In genomic region chr17:46728496-46728895, GRCm38 (mm10) we compare ENCODE assay signal across 11 mouse cellular contexts. TPM values are rescaled to one million over a fixed set of nuclear protein-coding genes. Genes with fewer than 3 reads are reported as not detected.
DNase-seq lines count a peak whose midpoint lies in the region; ATAC-seq and TF ChIP-seq lines count a peak whose summit lies in the region.
"Had no signal": no experiment of that assay in that cellular context is flagged by ENCODE, and none has a peak within 500 bp of the region (broad histone marks: within the 10 kb centered on the region; RNA-seq: fewer than 3 reads in every experiment).

No protein-coding gene starts in this region.

- 0 out of 2 replicates have a peak overlapping the region, but pooled peaks have one; percentile 10 for H3K27ac ChIP-seq in gastrocnemius, adult 2 months
- no peak overlapping the region for H3K27ac ChIP-seq in lung, embryonic 15.5 days
- no peak overlapping the region for H3K27ac ChIP-seq in intestine, embryonic 16.5 days (ENCODE audit: low read length)
- no peak overlapping the region for H3K27ac ChIP-seq in neural tube, embryonic 15.5 days (replicated peaks)

- peaks cover 7% of the 10 kb centered on the region; the same call in 1 of the 2 replicates for H3K4me1 ChIP-seq in lung, embryonic 15.5 days
- H3K4me1 ChIP-seq in intestine, embryonic 16.5 days (ENCODE audit: control insufficient read depth, insufficient read depth, low read length) = peaks cover 8% of the 10 kb centered on the region
- no peaks in the 10 kb centered on the region for H3K4me1 ChIP-seq in neural tube, embryonic 15.5 days

- intact Hi-C loops in gastrocnemius, adult 2 months (cut with DNase I) = no loop called here
- intact Hi-C loops in gastrocnemius, postnatal 14 days (cut with DNase I; ENCODE audit: low total_unique reads) = loop anchor here (5.0 kb wide), 1 partner anchor 201 kb away; no protein-coding TSS in a partner anchor

- no peaks in the 10 kb centered on the region for H3K9me3 ChIP-seq in lung, embryonic 15.5 days
- H3K9me3 ChIP-seq in intestine, embryonic 16.5 days (ENCODE audit: control insufficient read depth, low read length) = no peaks in the 10 kb centered on the region
- H3K9me3 ChIP-seq in neural tube, embryonic 15.5 days (replicated peaks) = no peaks in the 10 kb centered on the region

- H3K36me3 ChIP-seq in lung, embryonic 15.5 days = peaks cover 14% of the 10 kb centered on the region; the same call in 1 of the 2 replicates
- H3K36me3 ChIP-seq in intestine, embryonic 16.5 days (ENCODE audit: control insufficient read depth, insufficient read depth, low read length) = peaks cover 5% of the 10 kb centered on the region; the same call in 1 of the 2 replicates
- H3K36me3 ChIP-seq in neural tube, embryonic 15.5 days = 0 out of 2 replicates have a peak, but pooled peaks cover 11% of the 10 kb centered on the region

- 40% methylated on average over 11 of the region's 11 CpGs for WGBS in lung, embryonic 15.5 days
- WGBS in intestine, embryonic 16.5 days = 48% methylated on average over 11 of the region's 11 CpGs
- 47% methylated on average over 11 of the region's 11 CpGs for WGBS in neural tube, embryonic 15.5 days

- no peak for DNase-seq in gastrocnemius, adult 2 months
- no peak for DNase-seq in gastrocnemius, postnatal 14 days
- DNase-seq in lung, postnatal 10 days = no peak
- DNase-seq in frontal cortex, postnatal 10 days (ENCODE audit: low spot score in 2 of 2) = no peak
- no peak for DNase-seq in cerebellum, postnatal 36 days
- DNase-seq: gastrocnemius, postnatal 10 days; spleen, adult 18-20 months had no signal

- no peak for ATAC-seq in lung, embryonic 15.5 days (ENCODE audit: borderline replicate concordance, extremely low read depth, low FRiP score, low TSS enrichment)
- ATAC-seq in intestine, embryonic 16.5 days = no peak
- ATAC-seq in neural tube, embryonic 15.5 days (ENCODE audit: low FRiP score) = no peak

- peaks cover 18% of the 10 kb centered on the region for H3K27me3 ChIP-seq in lung, embryonic 15.5 days
- H3K27me3 ChIP-seq in intestine, embryonic 16.5 days (replicated peaks; ENCODE audit: control insufficient read depth, insufficient read depth, low read length) = 0 out of 2 replicates have a peak, but pooled peaks cover 5% of the 10 kb centered on the region
- peaks cover 7% of the 10 kb centered on the region for H3K27me3 ChIP-seq in neural tube, embryonic 15.5 days (replicated peaks)

- H3K4me3 ChIP-seq in gastrocnemius, adult 2 months = peak overlapping the region; percentile 42
- H3K4me3 ChIP-seq in lung, embryonic 15.5 days = peak overlapping the region; percentile 24
- H3K4me3 ChIP-seq in intestine, embryonic 16.5 days (ENCODE audit: low read length) = peak overlapping the region; percentile 42
- H3K4me3 ChIP-seq in neural tube, embryonic 15.5 days (replicated peaks) = no peak overlapping the region

- TF ChIP-seq CTCF in gastrocnemius, adult 2 months (IDR thresholded peaks at IDR 0.05) = no peak

- H3K9ac ChIP-seq in lung, embryonic 15.5 days = peak overlapping the region; percentile 2; the same call in 1 of the 2 replicates
- H3K9ac ChIP-seq in intestine, embryonic 16.5 days (ENCODE audit: low read depth, low read length) = peak overlapping the region; percentile 60
- no peak overlapping the region for H3K9ac ChIP-seq in neural tube, embryonic 15.5 days (replicated peaks)

- H3K4me2 ChIP-seq in lung, embryonic 15.5 days = peak overlapping the region; percentile 56
- peak overlapping the region; percentile 63 for H3K4me2 ChIP-seq in intestine, embryonic 16.5 days (ENCODE audit: low read depth, low read length)
- H3K4me2 ChIP-seq in neural tube, embryonic 15.5 days = peak overlapping the region; percentile 13; the same call in 1 of the 2 replicates

RNA-seq across cellular contexts. Expression of gene Gnmt, which starts 0.5 kb away (rescaled TPM):
- total RNA-seq in gastrocnemius, adult 2 months (2021) = 1 to 10 TPM; 1.7 to 4.8 TPM
- under 1 TPM; 0.41 to 0.75 TPM for total RNA-seq in gastrocnemius, postnatal 14 days (2021)
- polyA plus RNA-seq in lung, embryonic 15.5 days (2015; fragmentation: Nextera tagmentation; extraction: Ambion mirVana) = 1.3 and 1.8 TPM in 2 replicates
- 8.2 and 10.0 TPM in 2 replicates for polyA plus RNA-seq in intestine, embryonic 16.5 days (2015; fragmentation: Nextera tagmentation; extraction: Ambion mirVana)
- 1.7 and 1.9 TPM in 2 replicates for polyA plus RNA-seq in neural tube, embryonic 15.5 days (2015; fragmentation: Nextera tagmentation; extraction: Ambion mirVana)

RNA-seq across cellular contexts. Expression of gene Pex6, which starts 17.2 kb away (rescaled TPM):
- total RNA-seq in gastrocnemius, adult 2 months (2021) = 10 to 100 TPM; 13.4 to 21.8 TPM
- 10 to 100 TPM; 10.1 to 11.2 TPM for total RNA-seq in gastrocnemius, postnatal 14 days (2021)
- 27.7 and 28.6 TPM in 2 replicates for polyA plus RNA-seq in lung, embryonic 15.5 days (2015; fragmentation: Nextera tagmentation; extraction: Ambion mirVana)
- 17.1 and 20.8 TPM in 2 replicates for polyA plus RNA-seq in intestine, embryonic 16.5 days (2015; fragmentation: Nextera tagmentation; extraction: Ambion mirVana)
- polyA plus RNA-seq in neural tube, embryonic 15.5 days (2015; fragmentation: Nextera tagmentation; extraction: Ambion mirVana) = 27.8 and 28.3 TPM in 2 replicates

RNA-seq across cellular contexts. Expression of gene Cnpy3, which starts 23.5 kb away (rescaled TPM):
- total RNA-seq in gastrocnemius, adult 2 months (2021) = 1 to 10 TPM; 8.3 to 9.3 TPM
- 10 to 100 TPM; 11.3 to 16.5 TPM for total RNA-seq in gastrocnemius, postnatal 14 days (2021)
- polyA plus RNA-seq in lung, embryonic 15.5 days (2015; fragmentation: Nextera tagmentation; extraction: Ambion mirVana) = 83.0 and 83.6 TPM in 2 replicates
- 73.9 and 75.6 TPM in 2 replicates for polyA plus RNA-seq in intestine, embryonic 16.5 days (2015; fragmentation: Nextera tagmentation; extraction: Ambion mirVana)
- polyA plus RNA-seq in neural tube, embryonic 15.5 days (2015; fragmentation: Nextera tagmentation; extraction: Ambion mirVana) = 72.2 and 76.1 TPM in 2 replicates

RNA-seq across cellular contexts. Expression of gene Ppp2r5d, which starts 23.6 kb away (rescaled TPM):
- 10 to 100 TPM; 30.0 to 33.1 TPM for total RNA-seq in gastrocnemius, adult 2 months (2021)
- total RNA-seq in gastrocnemius, postnatal 14 days (2021) = 10 to 100 TPM; 26.9 to 29.1 TPM
- polyA plus RNA-seq in lung, embryonic 15.5 days (2015; fragmentation: Nextera tagmentation; extraction: Ambion mirVana) = 96.0 and 102 TPM in 2 replicates
- 69.7 and 73.4 TPM in 2 replicates for polyA plus RNA-seq in intestine, embryonic 16.5 days (2015; fragmentation: Nextera tagmentation; extraction: Ambion mirVana)
- 89.1 and 93.2 TPM in 2 replicates for polyA plus RNA-seq in neural tube, embryonic 15.5 days (2015; fragmentation: Nextera tagmentation; extraction: Ambion mirVana)

RNA-seq across cellular contexts. Expression of gene Ptcra, which starts 35.0 kb away (rescaled TPM):
- total RNA-seq in gastrocnemius, adult 2 months (2021) = not detected
- not detected for total RNA-seq in gastrocnemius, postnatal 14 days (2021)
- polyA plus RNA-seq in lung, embryonic 15.5 days (2015; fragmentation: Nextera tagmentation; extraction: Ambion mirVana) = 1.3 and 8.2 TPM in 2 replicates
- 0.34 and 0.37 TPM in 2 replicates for polyA plus RNA-seq in intestine, embryonic 16.5 days (2015; fragmentation: Nextera tagmentation; extraction: Ambion mirVana)
- polyA plus RNA-seq in neural tube, embryonic 15.5 days (2015; fragmentation: Nextera tagmentation; extraction: Ambion mirVana) = 0.19 and 43.5 TPM in 2 replicates
- total RNA-seq: layer of hippocampus, postnatal 10 days had no signal

Comparison
In these comparisons a context has a peak if more than half of its experiments do, and no peak if none do; other contexts are left out.
1. H3K4me2 ChIP-seq: peak in every context shown above with its lines; median percentile 63 in intestine, embryonic 16.5 days; 56 in lung, embryonic 15.5 days; 13 in neural tube, embryonic 15.5 days.